Mouse (Mus musculus): Measurements from ENCODE around the gene Mtap. TPM values are rescaled to one million over a fixed set of nuclear protein-coding genes. Genes with fewer than 3 reads are reported as not detected.

The Mtap gene
- polyA plus RNA-seq, 1 experiment from 2014 or later: 80.2 TPM

GRCm38 (mm10) chr4:89209310-89209709, 72.4 kb downstream of the Mtap start:
- no peak overlapping the region for H3K27ac ChIP-seq (ENCODE audit: low read depth, low read length)
- no peak overlapping the region for H3K4me3 ChIP-seq (ENCODE audit: low read depth, low read length)
- H3K4me1 ChIP-seq (replicated peaks; ENCODE audit: control insufficient read depth, insufficient read depth, low read length): no peaks in the 10 kb centered on the region
- H3K36me3 ChIP-seq (ENCODE audit: control insufficient read depth, insufficient read depth, low read length): no peaks in the 10 kb centered on the region
- H3K9me3 ChIP-seq (ENCODE audit: control insufficient read depth, low read length): no peaks in the 10 kb centered on the region
- H3K27me3 ChIP-seq (replicated peaks; ENCODE audit: control insufficient read depth, insufficient read depth, low read length): no peaks in the 10 kb centered on the region
- H3K4me2 ChIP-seq: no peak overlapping the region
- no peak overlapping the region for H3K9ac ChIP-seq (ENCODE audit: low read depth, low read length)
- DNase-seq (ENCODE audit: low spot score) (no peak), ATAC-seq (replicated peaks; ENCODE audit: low FRiP score) (no peak)

- no peak overlapping the region for H3K27ac ChIP-seq (ENCODE audit: low read depth, low read length)
- H3K4me2 ChIP-seq: no peak overlapping the region
- H3K4me1 ChIP-seq (replicated peaks; ENCODE audit: control insufficient read depth, insufficient read depth, low read length): no peaks in the 10 kb centered on the region
- H3K36me3 ChIP-seq (ENCODE audit: control insufficient read depth, insufficient read depth, low read length): no peaks in the 10 kb centered on the region
- DNase-seq (ENCODE audit: low spot score): no peak
- no peak for ATAC-seq (replicated peaks; ENCODE audit: low FRiP score)
- 68% methylated on average over 7 of the region's 7 CpGs for WGBS
- no peaks in the 10 kb centered on the region for H3K27me3 ChIP-seq (replicated peaks; ENCODE audit: control insufficient read depth, insufficient read depth, low read length)
- H3K9me3 ChIP-seq (ENCODE audit: control insufficient read depth, low read length): no peaks in the 10 kb centered on the region
- no peak overlapping the region for H3K9ac ChIP-seq (ENCODE audit: low read depth, low read length)
- no peak overlapping the region for H3K4me3 ChIP-seq (ENCODE audit: low read depth, low read length)
These were observed 73.4 kb downstream of the Mtap start for GRCm38 (mm10) chr4:89210314-89210713.

- no peak overlapping the region for H3K27ac ChIP-seq (ENCODE audit: low read depth, low read length)
- WGBS: 34% methylated on average over 3 of the region's 3 CpGs
- no peak overlapping the region for H3K4me2 ChIP-seq
- no peaks in the 10 kb centered on the region for H3K9me3 ChIP-seq (ENCODE audit: control insufficient read depth, low read length)
- ATAC-seq (replicated peaks; ENCODE audit: low FRiP score) (no peak), DNase-seq (ENCODE audit: low spot score) (no peak)
- no peaks in the 10 kb centered on the region for H3K4me1 ChIP-seq (replicated peaks; ENCODE audit: control insufficient read depth, insufficient read depth, low read length)
- H3K4me3 ChIP-seq (ENCODE audit: low read depth, low read length): no peak overlapping the region
- H3K36me3 ChIP-seq (ENCODE audit: control insufficient read depth, insufficient read depth, low read length): no peaks in the 10 kb centered on the region
- no peaks in the 10 kb centered on the region for H3K27me3 ChIP-seq (replicated peaks; ENCODE audit: control insufficient read depth, insufficient read depth, low read length)
- no peak overlapping the region for H3K9ac ChIP-seq (ENCODE audit: low read depth, low read length)
These were observed 75.3 kb downstream of the Mtap start for GRCm38 (mm10) chr4:89212178-89212577.

Other genes with a start within 250 kb of the Mtap start
- gene Cdkn2a, start 157.5 kb downstream of the Mtap start, polyA plus RNA-seq (2014; fragmentation: Nextera tagmentation; extraction: Ambion mirVana): not detected in 2 replicates
- gene Cdkn2b, start 173.9 kb downstream of the Mtap start, polyA plus RNA-seq (2014; fragmentation: Nextera tagmentation; extraction: Ambion mirVana): 0.30 and 0.71 TPM in 2 replicates